8 mouse cellular contexts compared by ENCODE assay signal in the genomic region with DNA sequence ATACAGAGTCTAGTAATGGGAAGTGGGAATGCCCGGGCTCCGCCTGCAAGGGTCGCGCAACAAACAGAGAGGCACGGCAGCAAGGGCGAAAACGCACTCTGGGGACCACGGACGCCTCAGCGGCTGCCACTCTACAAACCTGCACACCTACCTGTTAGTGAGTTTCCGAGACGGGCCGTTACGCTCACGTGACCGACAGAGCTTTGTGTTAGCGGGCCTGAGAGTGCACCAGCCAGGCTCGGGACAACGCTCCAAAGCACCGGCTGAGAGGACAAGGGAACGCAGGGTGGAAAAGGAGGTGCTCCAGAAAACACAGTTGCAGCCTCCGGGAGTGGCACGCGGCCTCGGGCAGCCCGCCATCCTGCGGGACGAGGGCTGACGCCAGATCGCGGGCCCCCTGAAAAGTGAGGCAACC. TPM values are rescaled to one million over a fixed set of nuclear protein-coding genes. Genes with fewer than 3 reads are reported as not detected.
A peak's percentile ranks its signal among the peaks of the same experiment; 100 is the strongest.
DNase-seq lines count a peak whose midpoint lies in the region; ATAC-seq and TF ChIP-seq lines count a peak whose summit lies in the region.

No protein-coding gene starts in this region.

- TF ChIP-seq POLR2A in testis, adult 2 months (IDR thresholded peaks at IDR 0.05; ENCODE audit: control insufficient read depth, low read depth, low read length) = peak; percentile 47; the same call in 1 of the 2 replicates

- H3K4me1 ChIP-seq in embryonic facial prominence, embryonic 10.5 days = peaks cover 27% of the 10 kb centered on the region
- peaks cover 32% of the 10 kb centered on the region for H3K4me1 ChIP-seq in hindbrain, embryonic 15.5 days (replicated peaks)
- H3K4me1 ChIP-seq in limb, embryonic 15.5 days = peaks cover 17% of the 10 kb centered on the region
- peaks cover 13% of the 10 kb centered on the region; the same call in 1 of the 2 replicates for H3K4me1 ChIP-seq in midbrain, embryonic 14.5 days (ENCODE audit: control insufficient read depth, insufficient read depth, low read length)
- no peaks in the 10 kb centered on the region for H3K4me1 ChIP-seq in testis, adult 2 months (ENCODE audit: control insufficient read depth, insufficient read depth, low read length)

- peaks cover 52% of the 10 kb centered on the region for H3K36me3 ChIP-seq in embryonic facial prominence, embryonic 10.5 days (replicated peaks)
- peaks cover 9% of the 10 kb centered on the region for H3K36me3 ChIP-seq in hindbrain, embryonic 15.5 days
- H3K36me3 ChIP-seq in limb, embryonic 15.5 days = peaks cover 10% of the 10 kb centered on the region
- peaks cover 7% of the 10 kb centered on the region for H3K36me3 ChIP-seq in midbrain, embryonic 14.5 days (ENCODE audit: control insufficient read depth, insufficient read depth, low read length)
- no peaks in the 10 kb centered on the region; the same call in 1 of the 2 replicates for H3K36me3 ChIP-seq in testis, adult 2 months (ENCODE audit: control insufficient read depth, insufficient read depth, low read length)

- H3K4me3 ChIP-seq in embryonic facial prominence, embryonic 10.5 days = peak overlapping the region; percentile 79
- H3K4me3 ChIP-seq in hindbrain, embryonic 15.5 days = peak overlapping the region; percentile 81
- H3K4me3 ChIP-seq in limb, embryonic 15.5 days = peak overlapping the region; percentile 76
- H3K4me3 ChIP-seq in midbrain, embryonic 14.5 days (replicated peaks; ENCODE audit: low read depth, low read length) = peak overlapping the region; percentile 84
- H3K4me3 ChIP-seq in testis, adult 2 months (ENCODE audit: control insufficient read depth, low read depth, low read length) = peak overlapping the region; percentile 98

- DNase-seq in adrenal gland, postnatal 25 days = peak; percentile 61
- no peak for DNase-seq in adrenal gland, adult 18-20 months (ENCODE audit: low spot score in 2 of 2)
- DNase-seq in CD4-positive, CD25-positive, alpha-beta regulatory T cell, adult 2 months (ENCODE audit: low read depth, low spot score) = peak; percentile 80
- peak; percentile 80 for DNase-seq in embryonic facial prominence, embryonic 10.5 days (ENCODE audit: low spot score)
- DNase-seq in midbrain, embryonic 14.5 days = peak; percentile 75

- H3K9ac ChIP-seq in hindbrain, embryonic 15.5 days = peak overlapping the region; percentile 82
- H3K9ac ChIP-seq in limb, embryonic 15.5 days = peak overlapping the region; percentile 74
- H3K9ac ChIP-seq in midbrain, embryonic 14.5 days (replicated peaks; ENCODE audit: low read length) = peak overlapping the region; percentile 84

- TF ChIP-seq CTCF in testis, adult 2 months (IDR thresholded peaks at IDR 0.05; ENCODE audit: control insufficient read depth, insufficient read depth, insufficient replicate concordance, low read depth, low read length) = no peak

- no peaks in the 10 kb centered on the region for H3K27me3 ChIP-seq in embryonic facial prominence, embryonic 10.5 days (replicated peaks; ENCODE audit: low read depth, poor library complexity, severe bottlenecking)
- no peaks in the 10 kb centered on the region for H3K27me3 ChIP-seq in hindbrain, embryonic 15.5 days
- H3K27me3 ChIP-seq in limb, embryonic 15.5 days = no peaks in the 10 kb centered on the region
- H3K27me3 ChIP-seq in midbrain, embryonic 14.5 days (ENCODE audit: control insufficient read depth, insufficient read depth, low read length) = no peaks in the 10 kb centered on the region
- no peaks in the 10 kb centered on the region for H3K27me3 ChIP-seq in testis, adult 2 months (ENCODE audit: control insufficient read depth, insufficient read depth, low read length)

- ATAC-seq in hindbrain, embryonic 15.5 days (ENCODE audit: low FRiP score, low read depth) = no peak; the same call in 1 of the 2 replicates
- ATAC-seq in limb, embryonic 15.5 days (ENCODE audit: insufficient number of reproducible peaks, low FRiP score, low TSS enrichment, low read depth) = 0 out of 2 replicates have a peak, but pooled peaks have one; percentile 2
- ATAC-seq in midbrain, embryonic 14.5 days (ENCODE audit: low FRiP score, low TSS enrichment) = 0 out of 2 replicates have a peak, but pooled peaks have one; percentile 1

- H3K27ac ChIP-seq in embryonic facial prominence, embryonic 10.5 days (replicated peaks) = peak overlapping the region; percentile 96
- H3K27ac ChIP-seq in hindbrain, embryonic 15.5 days (replicated peaks) = peak overlapping the region; percentile 97
- H3K27ac ChIP-seq in limb, embryonic 15.5 days = peak overlapping the region; percentile 99
- peak overlapping the region; percentile 97 for H3K27ac ChIP-seq in midbrain, embryonic 14.5 days (replicated peaks; ENCODE audit: low read depth, low read length)
- H3K27ac ChIP-seq in testis, adult 2 months (ENCODE audit: control insufficient read depth, insufficient read depth, low read depth, low read length) = peak overlapping the region; percentile 96

- peak overlapping the region; percentile 84 for H3K4me2 ChIP-seq in hindbrain, embryonic 15.5 days
- peak overlapping the region; percentile 65 for H3K4me2 ChIP-seq in limb, embryonic 15.5 days
- peak overlapping the region; percentile 78 for H3K4me2 ChIP-seq in midbrain, embryonic 14.5 days (ENCODE audit: low read length)

- H3K9me3 ChIP-seq in embryonic facial prominence, embryonic 10.5 days = no peaks in the 10 kb centered on the region
- H3K9me3 ChIP-seq in hindbrain, embryonic 15.5 days = no peaks in the 10 kb centered on the region
- no peaks in the 10 kb centered on the region for H3K9me3 ChIP-seq in limb, embryonic 15.5 days
- H3K9me3 ChIP-seq in midbrain, embryonic 14.5 days (ENCODE audit: control insufficient read depth, low read length) = no peaks in the 10 kb centered on the region

- WGBS in embryonic facial prominence, embryonic 10.5 days = under 1% methylated on average over 31 of the region's 31 CpGs
- 0% methylated on average over 31 of the region's 31 CpGs for WGBS in hindbrain, embryonic 15.5 days
- WGBS in limb, embryonic 15.5 days = under 1% methylated on average over 31 of the region's 31 CpGs
- WGBS in midbrain, embryonic 14.5 days = under 1% methylated on average over 31 of the region's 31 CpGs

RNA-seq across cellular contexts. Expression of a gene that starts 0.5 kb away (rescaled TPM):
- 20.1 and 25.2 TPM in 2 replicates for total RNA-seq in adrenal gland, postnatal 25 days (2021)
- total RNA-seq in adrenal gland, adult 18-20 months (2021) = 10 to 100 TPM; 14.4 to 14.6 TPM
- polyA plus RNA-seq in embryonic facial prominence, embryonic 10.5 days (2016; fragmentation: Nextera tagmentation; extraction: Ambion mirVana) = 59.1 and 65.0 TPM in 2 replicates
- 34.7 and 35.6 TPM in 2 replicates for polyA plus RNA-seq in hindbrain, embryonic 15.5 days (2015; fragmentation: Nextera tagmentation; extraction: Ambion mirVana)
- 41.9 and 47.8 TPM in 2 replicates for polyA plus RNA-seq in limb, embryonic 15.5 days (2015; fragmentation: Nextera tagmentation; extraction: Ambion mirVana)
- 41.1 and 42.0 TPM in 2 replicates for polyA plus RNA-seq in midbrain, embryonic 14.5 days (2014; fragmentation: Nextera tagmentation; extraction: Ambion mirVana)
- polyA plus RNA-seq in testis, adult 2 months (2012; rRNA removed) = 84.8 and 97.6 TPM in 2 replicates

RNA-seq across cellular contexts. Expression of a gene that starts 1.1 kb away (rescaled TPM):
- total RNA-seq in adrenal gland, postnatal 25 days (2021) = 23.3 and 26.1 TPM in 2 replicates
- total RNA-seq in adrenal gland, adult 18-20 months (2021) = 10 to 100 TPM; 14.9 to 16.8 TPM
- 20.1 and 23.0 TPM in 2 replicates for polyA plus RNA-seq in embryonic facial prominence, embryonic 10.5 days (2016; fragmentation: Nextera tagmentation; extraction: Ambion mirVana)
- 19.1 and 19.7 TPM in 2 replicates for polyA plus RNA-seq in hindbrain, embryonic 15.5 days (2015; fragmentation: Nextera tagmentation; extraction: Ambion mirVana)
- polyA plus RNA-seq in limb, embryonic 15.5 days (2015; fragmentation: Nextera tagmentation; extraction: Ambion mirVana) = 19.1 and 21.4 TPM in 2 replicates
- polyA plus RNA-seq in midbrain, embryonic 14.5 days (2014; fragmentation: Nextera tagmentation; extraction: Ambion mirVana) = 24.2 and 24.7 TPM in 2 replicates
- polyA plus RNA-seq in testis, adult 2 months (2012; rRNA removed) = 6.6 and 6.9 TPM in 2 replicates

Comparison
In these comparisons a context has a peak if more than half of its experiments do, and no peak if none do; other contexts are left out.
1. DNase-seq: peak in adrenal gland, postnatal 25 days (single experiment), CD4-positive, CD25-positive, alpha-beta regulatory T cell, adult 2 months (single experiment), embryonic facial prominence, embryonic 10.5 days (single experiment) and midbrain, embryonic 14.5 days (single experiment); none in adrenal gland, adult 18-20 months (0 of 2).
2. Peak in every context shown above with its lines, with median percentiles within 50 percentile points of each other: H3K27ac ChIP-seq, H3K4me3 ChIP-seq, H3K4me2 ChIP-seq and H3K9ac ChIP-seq.